Comparison of ENCODE assay signal across 8 mouse cellular contexts in the genomic region with DNA sequence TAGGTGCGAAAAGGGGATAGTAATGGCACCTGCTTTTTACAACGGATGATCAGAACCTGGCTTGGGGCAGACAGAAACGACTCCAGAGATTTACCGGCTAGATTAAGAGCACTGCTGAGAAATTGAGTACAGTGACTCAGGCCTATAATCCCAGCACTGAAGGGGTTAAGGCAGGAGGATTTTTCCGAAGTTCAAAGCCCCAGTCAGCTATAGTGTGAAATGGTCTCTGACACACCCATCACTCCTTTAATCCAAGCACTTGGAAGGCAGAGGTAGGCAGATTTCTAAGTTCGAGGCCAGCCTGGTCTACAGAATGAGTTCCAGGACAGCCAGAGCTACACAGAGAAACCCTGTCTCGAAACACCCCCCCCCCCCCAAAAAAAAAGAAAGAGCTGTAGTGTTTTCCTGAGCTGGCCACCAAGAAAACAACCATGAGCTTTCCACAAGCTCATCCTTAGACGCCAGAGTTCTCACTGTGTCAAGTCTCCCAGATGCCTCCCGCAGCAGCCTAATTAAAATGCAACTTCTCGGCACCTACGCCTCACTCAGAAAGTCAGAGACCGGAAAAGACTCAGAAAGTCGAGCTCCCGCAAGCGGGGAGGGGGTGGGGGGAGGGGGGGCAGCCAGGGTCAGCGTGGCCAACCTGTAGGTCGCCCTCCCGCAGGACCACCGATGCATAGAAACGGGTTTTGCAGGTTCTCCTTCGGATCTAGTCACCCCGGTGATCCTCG. TPM values are rescaled to one million over a fixed set of nuclear protein-coding genes. Genes with fewer than 3 reads are reported as not detected.
A peak's percentile ranks its signal among the peaks of the same experiment; 100 is the strongest.
DNase-seq lines count a peak whose midpoint lies in the region; ATAC-seq and TF ChIP-seq lines count a peak whose summit lies in the region.

No protein-coding gene starts in this region.

- DNase-seq in kidney, adult 11 months, result no peak
- DNase-seq in R1 (ENCODE audit: low read depth, low spot score), result peak; percentile 74
- DNase-seq in liver, postnatal 0 days, result no peak
- DNase-seq in adrenal gland, postnatal 4 days (ENCODE audit: low spot score in 2 of 2), result no peak
- DNase-seq in cerebellum, postnatal 4 days (ENCODE audit: low spot score in 2 of 2), result no peak

- TF ChIP-seq CTCF in liver, postnatal 0 days (IDR thresholded peaks at IDR 0.05; ENCODE audit: low read depth), result no peak

- no peaks in the 10 kb centered on the region for H3K9me3 ChIP-seq in kidney, embryonic 15.5 days (replicated peaks)
- no peaks in the 10 kb centered on the region for H3K9me3 ChIP-seq in forebrain, embryonic 15.5 days
- no peaks in the 10 kb centered on the region for H3K9me3 ChIP-seq in liver, postnatal 0 days (ENCODE audit: low read length)
- no peaks in the 10 kb centered on the region for H3K9me3 ChIP-seq in stomach, embryonic 16.5 days (replicated peaks; ENCODE audit: control insufficient read depth, low read length)

- H3K4me2 ChIP-seq in kidney, embryonic 15.5 days, result peak overlapping the region; percentile 87
- peak overlapping the region; percentile 89 for H3K4me2 ChIP-seq in forebrain, embryonic 15.5 days (replicated peaks)
- peak overlapping the region; percentile 74 for H3K4me2 ChIP-seq in liver, postnatal 0 days (ENCODE audit: low read depth, low read length)
- H3K4me2 ChIP-seq in stomach, embryonic 16.5 days (ENCODE audit: low read depth, low read length), result peak overlapping the region; percentile 83

- WGBS in kidney, embryonic 15.5 days, result 18% methylated on average over 23 of the region's 23 CpGs
- 18% methylated on average over 23 of the region's 23 CpGs for WGBS in forebrain, embryonic 15.5 days
- 14% methylated on average over 23 of the region's 23 CpGs for WGBS in liver, postnatal 0 days (ENCODE audit: insufficient replicate concordance)
- WGBS in stomach, embryonic 16.5 days, result 14% methylated on average over 23 of the region's 23 CpGs

- H3K27ac ChIP-seq in kidney, embryonic 15.5 days, result peak overlapping the region; percentile 90
- no peak overlapping the region for H3K27ac ChIP-seq in forebrain, embryonic 15.5 days (replicated peaks)
- H3K27ac ChIP-seq in liver, postnatal 0 days (ENCODE audit: low read depth), result peak overlapping the region; percentile 85
- H3K27ac ChIP-seq in stomach, embryonic 16.5 days (ENCODE audit: low read length), result peak overlapping the region; percentile 84

- H3K27me3 ChIP-seq in kidney, embryonic 15.5 days, result no peaks in the 10 kb centered on the region
- no peaks in the 10 kb centered on the region for H3K27me3 ChIP-seq in forebrain, embryonic 15.5 days
- H3K27me3 ChIP-seq in liver, postnatal 0 days (ENCODE audit: insufficient read depth, low read length), result no peaks in the 10 kb centered on the region
- H3K27me3 ChIP-seq in stomach, embryonic 16.5 days (ENCODE audit: control insufficient read depth, insufficient read depth, low read length), result no peaks in the 10 kb centered on the region

- peaks cover 18% of the 10 kb centered on the region for H3K4me1 ChIP-seq in kidney, embryonic 15.5 days
- peaks cover 6% of the 10 kb centered on the region for H3K4me1 ChIP-seq in forebrain, embryonic 15.5 days
- H3K4me1 ChIP-seq in liver, postnatal 0 days (ENCODE audit: insufficient read depth), result peaks cover 17% of the 10 kb centered on the region
- H3K4me1 ChIP-seq in stomach, embryonic 16.5 days (ENCODE audit: control insufficient read depth, insufficient read depth, low read length), result no peaks in the 10 kb centered on the region

- ATAC-seq in kidney, embryonic 15.5 days (replicated peaks; ENCODE audit: low FRiP score), result peak; percentile 70
- ATAC-seq in forebrain, embryonic 15.5 days (replicated peaks), result peak; percentile 62
- peak; percentile 32; the same call in 1 of the 2 replicates for ATAC-seq in liver, postnatal 0 days
- ATAC-seq in stomach, embryonic 16.5 days (ENCODE audit: insufficient read depth, low FRiP score), result peak; percentile 48

- peak overlapping the region; percentile 64 for H3K9ac ChIP-seq in kidney, embryonic 15.5 days
- peak overlapping the region; percentile 49 for H3K9ac ChIP-seq in forebrain, embryonic 15.5 days (replicated peaks)
- H3K9ac ChIP-seq in liver, postnatal 0 days (replicated peaks), result peak overlapping the region; percentile 73
- H3K9ac ChIP-seq in stomach, embryonic 16.5 days (ENCODE audit: low read length), result peak overlapping the region; percentile 91

- TF ChIP-seq EP300 in liver, postnatal 0 days (IDR thresholded peaks at IDR 0.05; ENCODE audit: low read depth), result no peak

- H3K4me3 ChIP-seq in kidney, embryonic 15.5 days (replicated peaks), result peak overlapping the region; percentile 57
- H3K4me3 ChIP-seq in forebrain, embryonic 15.5 days, result peak overlapping the region; percentile 42
- peak overlapping the region; percentile 60 for H3K4me3 ChIP-seq in liver, postnatal 0 days (ENCODE audit: low read depth, low read length)
- peak overlapping the region; percentile 72 for H3K4me3 ChIP-seq in stomach, embryonic 16.5 days (replicated peaks; ENCODE audit: low read length)

- 0 out of 2 replicates have a peak, but pooled peaks cover 6% of the 10 kb centered on the region for H3K36me3 ChIP-seq in kidney, embryonic 15.5 days
- H3K36me3 ChIP-seq in forebrain, embryonic 15.5 days, result no peaks in the 10 kb centered on the region
- H3K36me3 ChIP-seq in liver, postnatal 0 days (replicated peaks; ENCODE audit: insufficient read depth, low read length), result peaks cover 5% of the 10 kb centered on the region
- peaks cover 7% of the 10 kb centered on the region; the same call in 1 of the 2 replicates for H3K36me3 ChIP-seq in stomach, embryonic 16.5 days (ENCODE audit: control insufficient read depth, insufficient read depth, low read length)

RNA-seq across cellular contexts. Expression of a gene that starts 0.8 kb away (rescaled TPM):
- 6.6 and 7.9 TPM in 2 replicates for polyA plus RNA-seq in kidney, embryonic 15.5 days (2015; fragmentation: Nextera tagmentation; extraction: Ambion mirVana)
- 0.88 and 1.2 TPM in 2 replicates for polyA plus RNA-seq in forebrain, embryonic 15.5 days (2015; fragmentation: Nextera tagmentation; extraction: Ambion mirVana)
- 7.2 and 7.8 TPM in 2 replicates for polyA plus RNA-seq in liver, postnatal 0 days (2015; fragmentation: Nextera tagmentation; extraction: Ambion mirVana)
- polyA plus RNA-seq in stomach, embryonic 16.5 days (2015; fragmentation: Nextera tagmentation; extraction: Ambion mirVana), result 9.4 and 9.9 TPM in 2 replicates
- 10 to 100 TPM; 31.1 to 33.3 TPM for total RNA-seq in adrenal gland, postnatal 4 days (2021)

RNA-seq across cellular contexts. Expression of a gene that starts 35.3 kb away (rescaled TPM):
- polyA plus RNA-seq in kidney, embryonic 15.5 days (2015; fragmentation: Nextera tagmentation; extraction: Ambion mirVana), result 35.6 and 37.9 TPM in 2 replicates
- 50.9 and 51.9 TPM in 2 replicates for polyA plus RNA-seq in forebrain, embryonic 15.5 days (2015; fragmentation: Nextera tagmentation; extraction: Ambion mirVana)
- polyA plus RNA-seq in liver, postnatal 0 days (2015; fragmentation: Nextera tagmentation; extraction: Ambion mirVana), result 11.8 and 13.8 TPM in 2 replicates
- 34.1 and 40.0 TPM in 2 replicates for polyA plus RNA-seq in stomach, embryonic 16.5 days (2015; fragmentation: Nextera tagmentation; extraction: Ambion mirVana)
- total RNA-seq in adrenal gland, postnatal 4 days (2021), result 10 to 100 TPM; 68.3 to 72.0 TPM
